Mouse (Mus musculus) gastrocnemius, adult 18-20 months (tissue): ENCODE measurements at regions not wholly inside any gene's neighbourhood (a gene's known extent, or its start where the extent isn't known, plus 50 kb on each side); places are given as distances from the start of the nearest gene placed in this dataset.

ENCODE experiments used
- DNase-seq: peaks from one replicate; pipeline ENCODE4 v3.0.0; 2021; ENCODE audit warnings: low spot score

GRCm38 (mm10) chr14:105841888-105842287 lies 54.7 kb downstream of the Spry2 start:
- no peak for DNase-seq

- no peak for DNase-seq
Observed at GRCm38 (mm10) chr14:105837533-105837932, 59.1 kb downstream of the Spry2 start.

- DNase-seq = no peak
Observed at GRCm38 (mm10) chr14:105830701-105831100, 65.9 kb downstream of the Spry2 start.

GRCm38 (mm10) chr14:105830301-105830700 lies 66.3 kb downstream of the Spry2 start:
- no peak for DNase-seq

GRCm38 (mm10) chr14:105823129-105823528 lies 73.5 kb downstream of the Spry2 start:
- no peak for DNase-seq

GRCm38 (mm10) chr14:105822653-105823052 lies 74.0 kb downstream of the Spry2 start:
- no peak for DNase-seq

- DNase-seq = no peak
Observed at GRCm38 (mm10) chr14:105819534-105819933, 77.1 kb downstream of the Spry2 start.

- no peak for DNase-seq
Observed at GRCm38 (mm10) chr14:105818841-105819240, 77.8 kb downstream of the Spry2 start.

- DNase-seq = no peak
Observed at GRCm38 (mm10) chr14:105817481-105817880, 79.1 kb downstream of the Spry2 start.

GRCm38 (mm10) chr14:105815827-105816226 lies 80.8 kb downstream of the Spry2 start:
- no peak for DNase-seq

- DNase-seq = peak; percentile 4
Observed at GRCm38 (mm10) chr14:105815281-105815680, 81.3 kb downstream of the Spry2 start.

- DNase-seq = no peak
Observed at GRCm38 (mm10) chr14:105813661-105814060, 83.0 kb downstream of the Spry2 start.

- DNase-seq = no peak
Observed at GRCm38 (mm10) chr14:105813097-105813496, 83.5 kb downstream of the Spry2 start.

- no peak for DNase-seq
Observed at GRCm38 (mm10) chr14:105805762-105806161, 90.9 kb downstream of the Spry2 start.

GRCm38 (mm10) chr14:105805362-105805761 lies 91.3 kb downstream of the Spry2 start:
- DNase-seq = no peak

- no peak for DNase-seq
Observed at GRCm38 (mm10) chr14:105804761-105805160, 91.9 kb downstream of the Spry2 start.

GRCm38 (mm10) chr14:105803281-105803680 lies 93.3 kb downstream of the Spry2 start:
- no peak for DNase-seq

GRCm38 (mm10) chr14:105802529-105803280 lies 93.9 kb downstream of the Spry2 start:
- DNase-seq = no peak

- no peak for DNase-seq
Observed at GRCm38 (mm10) chr14:105800142-105800925, 96.3 kb downstream of the Spry2 start.

GRCm38 (mm10) chr14:105799401-105799861 lies 97.2 kb downstream of the Spry2 start:
- no peak for DNase-seq

GRCm38 (mm10) chr14:105793010-105793702 lies 103.5 kb downstream of the Spry2 start:
- no peak for DNase-seq

GRCm38 (mm10) chr14:105790441-105790840 lies 106.2 kb downstream of the Spry2 start:
- DNase-seq = no peak
